In genomic region chr15:57482509-57482908, GRCm38 (mm10) we compare ENCODE assay signal across 36 mouse cellular contexts. TPM values are rescaled to one million over a fixed set of nuclear protein-coding genes. Genes with fewer than 3 reads are reported as not detected.
DNase-seq lines count a peak whose midpoint lies in the region; ATAC-seq and TF ChIP-seq lines count a peak whose summit lies in the region.
"Had no signal": no experiment of that assay in that cellular context is flagged by ENCODE, and none has a peak within 500 bp of the region (broad histone marks: within the 10 kb centered on the region; RNA-seq: fewer than 3 reads in every experiment).

No protein-coding gene starts in this region.

- H3K27ac ChIP-seq in forebrain, postnatal 0 days (ENCODE audit: low read depth, low read length) = no peak overlapping the region
- no peak overlapping the region for H3K27ac ChIP-seq in forebrain, embryonic 13.5 days
- no peak overlapping the region for H3K27ac ChIP-seq in midbrain, embryonic 12.5 days (replicated peaks)
- no peak overlapping the region for H3K27ac ChIP-seq in midbrain, embryonic 13.5 days
- no peak overlapping the region for H3K27ac ChIP-seq in kidney, adult 2 months (ENCODE audit: insufficient read depth, low read depth, low read length)
- H3K27ac ChIP-seq: embryonic facial prominence, embryonic 15.5 days; forebrain, embryonic 15.5 days; heart, adult 2 months; heart, embryonic 10.5 days; heart, embryonic 13.5 days; hindbrain, embryonic 12.5 days; intestine, embryonic 15.5 days had no signal

- H3K4me3 ChIP-seq in forebrain, postnatal 0 days (ENCODE audit: low read depth, low read length) = no peak overlapping the region
- H3K4me3 ChIP-seq in forebrain, embryonic 13.5 days = no peak overlapping the region
- no peak overlapping the region for H3K4me3 ChIP-seq in midbrain, embryonic 12.5 days
- no peak overlapping the region for H3K4me3 ChIP-seq in midbrain, embryonic 13.5 days (replicated peaks)
- H3K4me3 ChIP-seq in kidney, adult 2 months (ENCODE audit: insufficient read depth, low read depth, low read length) = no peak overlapping the region
- H3K4me3 ChIP-seq: embryonic facial prominence, embryonic 15.5 days; forebrain, embryonic 15.5 days; heart, adult 2 months; heart, embryonic 10.5 days; heart, embryonic 13.5 days; hindbrain, embryonic 12.5 days; intestine, embryonic 15.5 days had no signal

- TF ChIP-seq CTCF in forebrain, postnatal 0 days (IDR thresholded peaks at IDR 0.05; ENCODE audit: low read depth) = no peak
- TF ChIP-seq CTCF in kidney, adult 2 months (conservative IDR thresholded peaks at IDR 0.05; ENCODE audit: insufficient read depth, insufficient read length, low read depth, low read length) = no peak

- H3K9me3 ChIP-seq in forebrain, postnatal 0 days (ENCODE audit: low read length) = 0 out of 2 replicates have a peak, but pooled peaks cover 6% of the 10 kb centered on the region
- H3K9me3 ChIP-seq in forebrain, embryonic 13.5 days (replicated peaks) = no peaks in the 10 kb centered on the region
- H3K9me3 ChIP-seq in midbrain, embryonic 12.5 days = 0 out of 2 replicates have a peak, but pooled peaks cover 3% of the 10 kb centered on the region
- no peaks in the 10 kb centered on the region; the same call in 1 of the 2 replicates for H3K9me3 ChIP-seq in midbrain, embryonic 13.5 days
- H3K9me3 ChIP-seq: embryonic facial prominence, embryonic 15.5 days; forebrain, embryonic 15.5 days; G1E; heart, embryonic 10.5 days; heart, embryonic 13.5 days; intestine, embryonic 15.5 days had no signal

- H3K4me1 ChIP-seq in forebrain, postnatal 0 days (ENCODE audit: insufficient read depth) = no peaks in the 10 kb centered on the region
- no peaks in the 10 kb centered on the region for H3K4me1 ChIP-seq in forebrain, embryonic 13.5 days
- H3K4me1 ChIP-seq in midbrain, embryonic 12.5 days = no peaks in the 10 kb centered on the region
- no peaks in the 10 kb centered on the region; the same call in 1 of the 2 replicates for H3K4me1 ChIP-seq in midbrain, embryonic 13.5 days (replicated peaks)
- H3K4me1 ChIP-seq in kidney, adult 2 months (ENCODE audit: control insufficient read depth, insufficient read depth, low read length) = no peaks in the 10 kb centered on the region
- H3K4me1 ChIP-seq: embryonic facial prominence, embryonic 15.5 days; forebrain, embryonic 15.5 days; heart, embryonic 10.5 days; heart, embryonic 13.5 days; hindbrain, embryonic 12.5 days; intestine, embryonic 15.5 days had no signal

- peak; percentile 63; the same call in 1 of the 2 replicates for ATAC-seq in forebrain, postnatal 0 days
- ATAC-seq in forebrain, embryonic 13.5 days = no peak
- peak; percentile 38; the same call in 1 of the 2 replicates for ATAC-seq in midbrain, embryonic 12.5 days (ENCODE audit: low FRiP score, low read depth)
- no peak for ATAC-seq in midbrain, embryonic 13.5 days
- ATAC-seq: forebrain, embryonic 15.5 days; hindbrain, embryonic 16.5 days; intestine, embryonic 15.5 days; Patski had no signal

- WGBS in forebrain, postnatal 0 days = 29% methylated on average over 2 of the region's 2 CpGs
- WGBS in forebrain, embryonic 13.5 days = 35% methylated on average over 2 of the region's 2 CpGs
- 21% methylated on average over 2 of the region's 2 CpGs for WGBS in midbrain, embryonic 12.5 days
- WGBS in midbrain, embryonic 13.5 days = 18% methylated on average over 2 of the region's 2 CpGs
- 47% methylated on average over 2 of the region's 2 CpGs for WGBS in kidney, adult 2 months

- no peaks in the 10 kb centered on the region for H3K27me3 ChIP-seq in forebrain, postnatal 0 days (ENCODE audit: insufficient read depth, low read length)
- H3K27me3 ChIP-seq in forebrain, embryonic 13.5 days = no peaks in the 10 kb centered on the region
- H3K27me3 ChIP-seq in midbrain, embryonic 12.5 days = no peaks in the 10 kb centered on the region
- H3K27me3 ChIP-seq in midbrain, embryonic 13.5 days = no peaks in the 10 kb centered on the region
- H3K27me3 ChIP-seq in kidney, adult 2 months (replicated peaks; ENCODE audit: control insufficient read depth, insufficient read depth, low read length) = no peaks in the 10 kb centered on the region
- H3K27me3 ChIP-seq: CH12.LX; embryonic facial prominence, embryonic 15.5 days; forebrain, embryonic 15.5 days; heart, embryonic 13.5 days; hindbrain, embryonic 12.5 days; intestine, embryonic 15.5 days had no signal

- DNase-seq in forebrain, postnatal 0 days = no peak
- DNase-seq in retina, embryonic 14.5 days (ENCODE audit: low spot score) = peak; percentile 38
- DNase-seq in kidney, adult 2 months = no peak
- DNase-seq: adrenal gland, postnatal 10 days; adrenal gland, postnatal 36 days; B cell, adult 2 months; cerebellum, adult 11 months; cerebellum, adult 2 months; cerebellum, postnatal 10 days; cerebellum, postnatal 36 days; embryo, embryonic 11 days; gastrocnemius, postnatal 10 days; gastrocnemius, postnatal 36 days; heart, adult 2 months; heart, postnatal 14 days; heart, postnatal 4 days had no signal

- no peak overlapping the region for H3K4me2 ChIP-seq in forebrain, postnatal 0 days (ENCODE audit: low read depth)
- no peak overlapping the region for H3K4me2 ChIP-seq in forebrain, embryonic 13.5 days
- no peak overlapping the region for H3K4me2 ChIP-seq in midbrain, embryonic 12.5 days (replicated peaks)
- H3K4me2 ChIP-seq in midbrain, embryonic 13.5 days (replicated peaks) = no peak overlapping the region
- H3K4me2 ChIP-seq: embryonic facial prominence, embryonic 15.5 days; forebrain, embryonic 15.5 days; heart, embryonic 13.5 days; hindbrain, embryonic 12.5 days; intestine, embryonic 15.5 days had no signal

- no peak overlapping the region for H3K9ac ChIP-seq in forebrain, postnatal 0 days
- no peak overlapping the region for H3K9ac ChIP-seq in forebrain, embryonic 13.5 days
- no peak overlapping the region for H3K9ac ChIP-seq in midbrain, embryonic 12.5 days (replicated peaks)
- no peak overlapping the region for H3K9ac ChIP-seq in midbrain, embryonic 13.5 days (replicated peaks)
- H3K9ac ChIP-seq: embryonic facial prominence, embryonic 15.5 days; forebrain, embryonic 15.5 days; heart, embryonic 13.5 days; hindbrain, embryonic 12.5 days; intestine, embryonic 15.5 days had no signal

- TF ChIP-seq POLR2A in kidney, adult 2 months (IDR thresholded peaks at IDR 0.05; ENCODE audit: low read depth, low read length) = no peak

- H3K36me3 ChIP-seq in forebrain, postnatal 0 days (ENCODE audit: insufficient read depth) = no peaks in the 10 kb centered on the region
- no peaks in the 10 kb centered on the region for H3K36me3 ChIP-seq in forebrain, embryonic 13.5 days (ENCODE audit: poor library complexity, severe bottlenecking)
- H3K36me3 ChIP-seq in midbrain, embryonic 12.5 days = no peaks in the 10 kb centered on the region
- no peaks in the 10 kb centered on the region for H3K36me3 ChIP-seq in midbrain, embryonic 13.5 days
- H3K36me3 ChIP-seq in kidney, adult 2 months (ENCODE audit: control insufficient read depth, insufficient read depth, low read length) = no peaks in the 10 kb centered on the region
- H3K36me3 ChIP-seq: embryonic facial prominence, embryonic 15.5 days; forebrain, embryonic 15.5 days; G1E; heart, embryonic 10.5 days; heart, embryonic 13.5 days; hindbrain, embryonic 12.5 days; intestine, embryonic 15.5 days had no signal

RNA-seq across cellular contexts. Expression of gene Slc22a22, which starts 5.1 kb away (rescaled TPM):
- 0.24 TPM in 1 of 2 replicates, not detected in the other for total RNA-seq in forebrain, postnatal 0 days (2014; rRNA removed)
- not detected in 2 replicates for polyA plus RNA-seq in forebrain, postnatal 0 days (2015; fragmentation: Nextera tagmentation; extraction: Ambion mirVana)
- not detected in 2 replicates for polyA plus RNA-seq in forebrain, embryonic 13.5 days (2015; fragmentation: Nextera tagmentation; extraction: Ambion mirVana)
- polyA plus RNA-seq in midbrain, embryonic 12.5 days (2016; fragmentation: Nextera tagmentation; extraction: Ambion mirVana) = not detected in 2 replicates
- polyA plus RNA-seq in midbrain, embryonic 13.5 days (2015; fragmentation: Nextera tagmentation; extraction: Ambion mirVana) = not detected in 2 replicates
- 20.6 and 34.5 TPM in 2 replicates for polyA plus RNA-seq in kidney, adult 2 months (2012; rRNA removed)
- total RNA-seq: adrenal gland, adult 18-20 months; adrenal gland, postnatal 10 days; adrenal gland, postnatal 36 days; CH12.LX; gastrocnemius, adult 18-20 months; gastrocnemius, postnatal 10 days; gastrocnemius, postnatal 36 days; granulocyte monocyte progenitor cell, adult 5-6 weeks; heart, adult 2 months; heart, postnatal 14 days; heart, postnatal 4 days had no signal
- polyA plus RNA-seq: cerebellum, adult 2 months; cortical plate, adult 2 months; embryonic facial prominence, embryonic 11.5 days; forebrain, embryonic 11.5 days; forebrain, embryonic 15.5 days; G1E; heart, adult 2 months; heart, embryonic 10.5 days; heart, embryonic 13.5 days; heart, embryonic 16.5 days; hindbrain, embryonic 12.5 days; intestine, embryonic 15.5 days; Patski had no signal

Comparison
In these comparisons a context has a peak if more than half of its experiments do, and no peak if none do; other contexts are left out.
1. ATAC-seq: peak in forebrain, postnatal 0 days (single experiment) and midbrain, embryonic 12.5 days (single experiment); none in forebrain, embryonic 13.5 days (single experiment) and midbrain, embryonic 13.5 days (single experiment).
2. RNA of gene Slc22a22, which starts 5.1 kb away (polyA plus RNA-seq): 20.6 to 34.5 TPM in kidney, adult 2 months; not detected in forebrain, embryonic 13.5 days, not detected in forebrain, postnatal 0 days, not detected in midbrain, embryonic 12.5 days and not detected in midbrain, embryonic 13.5 days; every median in the first group is over 10 times any median in the second.